Mouse (Mus musculus) embryo, embryonic 9.5 days (tissue): ENCODE measurements around the gene Abi3bp.
A peak's percentile ranks its signal among the peaks of the same experiment; 100 is the strongest.

ENCODE experiments used
- DNase-seq: peaks from one replicate; pipeline ENCODE4 v3.0.0-alpha.2; 2017; ENCODE audit errors: extremely low spot score

Abi3bp gene

GRCm38 (mm10) chr16:56477677-56478574 lies at the start of gene Abi3bp:
Gene Abi3bp, plus strand, starts transcription at chr16:56477878.
- DNase-seq = no peak

- no peak for DNase-seq
Observed at GRCm38 (mm10) chr16:56435293-56436185, 42.1 kb upstream of the Abi3bp start.

DNA sequence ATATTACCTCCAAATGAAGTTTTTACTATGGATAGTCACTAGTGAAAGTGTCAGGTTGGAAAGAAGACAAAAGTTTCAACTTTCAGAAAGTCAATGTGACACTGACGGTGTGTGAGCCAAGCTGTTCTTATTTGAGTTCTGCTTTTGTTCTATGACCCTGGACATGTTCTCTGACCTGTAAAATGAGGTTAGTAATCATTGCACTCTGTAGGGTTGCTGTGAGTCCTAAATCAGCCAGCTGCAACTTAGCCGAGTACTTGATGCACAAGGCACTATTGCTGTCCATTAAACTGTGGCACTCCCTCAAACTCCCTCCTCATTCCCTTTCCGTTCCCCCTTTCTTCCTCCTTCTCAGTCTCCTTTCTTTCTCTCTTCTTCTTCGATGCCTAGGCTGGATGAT lies 37.4 kb upstream of the Abi3bp start:
- DNase-seq = no peak

- DNase-seq = no peak
Observed at GRCm38 (mm10) chr16:56441113-56441512, 36.6 kb upstream of the Abi3bp start.

DNA sequence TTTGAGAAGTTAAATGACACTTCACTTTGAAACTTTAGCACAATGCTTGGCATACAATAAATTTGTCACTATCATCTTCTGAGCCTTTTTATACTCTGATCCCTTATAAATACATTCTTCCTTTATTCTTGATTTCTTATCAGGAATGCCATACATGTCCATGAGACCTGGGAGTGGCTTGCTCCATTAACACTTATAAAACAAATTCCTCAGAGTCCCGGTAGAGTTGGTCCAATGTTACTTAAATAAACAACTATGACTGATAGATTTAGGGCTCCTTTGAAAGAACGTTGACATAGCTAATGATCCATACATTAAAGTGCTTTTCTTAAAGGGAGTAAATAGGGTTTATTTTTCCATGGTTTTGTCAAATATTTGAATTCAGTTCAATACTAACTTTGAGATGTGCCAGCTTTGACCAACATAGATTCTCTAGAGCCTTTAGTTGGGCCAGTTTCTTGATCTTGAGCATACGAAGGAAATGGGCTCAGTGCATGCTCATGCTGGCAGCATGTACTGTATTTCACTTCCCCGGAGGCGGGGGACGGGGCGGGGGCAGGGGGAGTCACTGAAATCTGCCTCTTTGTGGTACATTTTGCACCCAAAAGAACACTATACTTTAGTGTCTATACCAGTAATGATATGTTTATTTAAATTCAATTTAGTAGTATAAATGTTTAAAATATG lies 35.9 kb upstream of the Abi3bp start:
- DNase-seq = no peak

GRCm38 (mm10) chr16:56451482-56451881 lies 26.2 kb upstream of the Abi3bp start:
- DNase-seq = no peak

DNA sequence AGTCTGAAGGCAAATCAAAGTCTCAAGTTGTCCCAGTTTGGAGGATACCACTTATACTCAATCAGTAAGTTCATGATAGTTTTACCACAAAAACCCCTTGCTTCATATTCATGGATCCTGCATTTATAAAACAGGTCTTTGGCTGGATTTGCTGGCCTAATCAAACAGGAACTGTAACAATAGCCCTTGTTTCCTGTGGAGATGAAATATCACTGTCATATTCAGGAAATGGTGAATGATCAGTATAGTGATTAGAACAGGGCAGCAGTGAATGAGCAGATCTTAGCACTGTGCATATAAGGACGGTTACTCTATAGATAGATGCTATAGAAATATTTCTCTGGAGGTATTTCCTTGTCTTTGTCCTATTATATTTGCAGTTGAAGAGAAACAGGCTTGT lies 25.8 kb upstream of the Abi3bp start:
- DNase-seq = no peak

GRCm38 (mm10) chr16:56458052-56458754 lies 19.5 kb upstream of the Abi3bp start:
- no peak for DNase-seq

- DNase-seq = no peak
Observed at GRCm38 (mm10) chr16:56473160-56473559, 4.5 kb upstream of the Abi3bp start.

DNA sequence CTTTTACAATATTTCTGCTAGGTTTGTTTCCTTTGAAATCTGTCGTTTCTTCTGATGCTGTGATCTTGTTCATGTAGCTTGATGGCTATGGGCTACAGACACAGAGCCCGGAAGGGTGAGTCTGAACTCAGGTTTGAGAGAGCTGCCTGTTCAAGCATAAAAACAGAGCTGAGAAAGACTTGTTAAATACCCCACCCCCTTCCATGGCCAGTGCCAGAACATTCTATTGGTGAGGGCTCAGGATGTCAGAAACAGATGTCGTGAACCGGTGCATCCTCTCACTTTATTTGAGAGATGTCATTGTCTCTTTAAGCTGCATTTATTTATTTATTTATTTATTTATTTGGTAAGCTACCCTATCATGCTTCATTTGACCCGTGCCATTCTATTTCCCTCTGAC lies 2.0 kb upstream of the Abi3bp start:
- DNase-seq = no peak

DNA sequence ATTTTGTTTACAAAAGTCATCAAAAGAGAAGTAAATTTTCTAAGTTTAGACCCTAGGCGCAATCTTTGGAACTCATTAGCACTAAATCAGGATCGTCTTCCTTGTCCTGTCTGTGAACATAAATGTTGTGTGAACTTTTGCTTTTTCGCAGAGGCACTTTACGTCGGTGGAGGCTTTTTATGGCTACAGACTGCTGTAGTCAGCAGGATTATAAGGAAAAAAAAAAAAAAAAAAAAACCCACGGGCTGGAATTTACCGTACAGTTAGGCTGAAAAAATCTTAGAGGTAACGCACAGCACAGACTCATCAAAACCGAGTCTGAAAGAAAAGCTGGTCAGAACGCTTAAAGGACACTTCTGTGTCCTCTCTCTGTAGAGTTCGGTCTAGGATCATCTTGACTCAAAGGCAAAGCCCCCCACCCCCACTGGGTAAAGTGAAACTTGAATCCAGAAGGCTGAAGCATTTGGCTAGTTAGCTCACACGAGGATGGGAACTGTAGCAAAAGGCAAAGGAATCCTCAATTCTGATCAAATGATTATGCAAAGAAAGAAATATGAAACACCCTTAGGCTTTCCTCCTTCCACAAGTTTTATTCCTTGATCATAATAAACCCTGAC lies 1.0 kb downstream of the Abi3bp start:
- DNase-seq = peak; percentile 30

DNA sequence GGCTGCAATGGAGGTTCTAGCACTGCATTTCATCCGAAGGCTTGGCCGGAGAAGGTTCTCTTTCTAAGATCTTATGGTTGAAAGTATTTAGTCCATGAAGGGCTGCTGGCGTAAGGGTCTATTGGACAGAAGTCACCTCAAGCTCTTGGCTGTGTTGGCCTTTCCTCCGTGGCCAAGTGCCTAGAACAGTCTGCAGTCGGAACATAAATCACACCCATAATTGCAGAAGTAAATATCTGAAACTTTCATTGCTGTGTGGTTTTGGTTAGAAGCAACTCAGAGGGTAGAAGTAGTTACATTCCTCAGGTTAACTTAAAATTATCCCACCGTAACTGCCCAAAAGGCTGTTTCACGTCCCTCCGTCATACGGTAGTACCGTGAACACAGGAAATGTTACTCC lies 5.8 kb downstream of the Abi3bp start:
- no peak for DNase-seq

DNA sequence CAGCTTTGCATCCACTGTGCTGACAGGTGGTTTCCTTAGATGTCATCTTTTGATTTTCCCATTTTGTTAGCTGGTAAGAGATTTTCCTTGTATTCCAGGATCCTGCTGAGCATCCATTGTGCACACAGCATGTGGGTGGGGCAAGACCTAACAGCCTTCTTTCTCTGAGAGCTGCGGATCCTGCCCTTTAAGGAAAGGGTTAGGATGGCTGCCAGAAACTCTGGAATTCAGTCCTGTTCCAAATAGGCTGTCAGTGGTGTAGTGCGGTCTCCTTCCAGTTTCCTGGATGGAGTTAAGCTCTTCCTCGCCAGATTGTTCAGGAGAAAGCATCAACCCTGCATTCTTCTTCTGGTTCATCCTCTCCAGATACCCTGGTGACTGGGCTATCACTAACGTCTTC lies 8.8 kb downstream of the Abi3bp start:
- DNase-seq = no peak

- DNase-seq = no peak
Observed at GRCm38 (mm10) chr16:56490861-56491260, 13.2 kb downstream of the Abi3bp start.

GRCm38 (mm10) chr16:56495266-56495665 lies 17.6 kb downstream of the Abi3bp start:
- no peak for DNase-seq

- no peak for DNase-seq
Observed at GRCm38 (mm10) chr16:56496743-56497142, 19.1 kb downstream of the Abi3bp start.

- no peak for DNase-seq
Observed at GRCm38 (mm10) chr16:56498680-56499079, 21.0 kb downstream of the Abi3bp start.

- no peak for DNase-seq
Observed at GRCm38 (mm10) chr16:56500441-56500840, 22.8 kb downstream of the Abi3bp start.

DNA sequence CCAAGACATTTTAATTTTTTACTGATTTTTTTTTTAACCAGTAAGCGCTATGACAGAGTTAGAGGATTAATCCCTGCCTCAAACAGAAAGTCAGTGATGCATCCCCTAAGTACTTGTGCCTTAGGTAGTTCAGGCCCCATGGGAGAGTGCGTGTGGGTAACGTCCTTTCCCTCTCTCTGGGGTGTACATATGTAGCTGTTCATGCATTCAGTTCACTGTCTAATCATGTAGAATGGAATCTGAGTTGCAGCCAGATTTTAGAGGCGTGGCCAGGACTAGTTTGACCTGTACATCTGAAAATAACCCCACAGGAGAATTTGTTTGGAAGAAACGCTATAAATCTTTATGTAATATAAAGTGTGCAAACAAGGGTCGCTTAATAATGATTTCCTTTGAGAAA lies 23.4 kb downstream of the Abi3bp start:
- no peak for DNase-seq

DNA sequence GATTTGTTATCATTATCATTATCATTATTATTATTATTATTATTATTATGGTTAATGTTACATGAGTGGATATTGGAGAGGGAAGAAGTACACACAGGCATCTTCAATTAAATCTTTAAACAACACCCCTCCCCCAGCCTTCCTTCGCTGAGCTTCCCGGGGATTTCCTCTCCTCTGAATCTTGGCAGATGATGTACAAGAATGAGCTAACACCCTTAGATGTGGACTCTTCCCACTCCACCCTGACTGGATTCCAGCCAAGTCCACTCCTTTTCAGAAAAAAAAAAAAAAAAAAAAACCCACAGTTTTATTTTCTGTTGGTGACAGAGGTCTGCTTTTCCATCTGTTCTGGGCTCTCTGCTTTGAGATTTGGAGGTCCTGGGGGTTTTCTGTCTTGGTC lies 23.8 kb downstream of the Abi3bp start:
- no peak for DNase-seq

DNA sequence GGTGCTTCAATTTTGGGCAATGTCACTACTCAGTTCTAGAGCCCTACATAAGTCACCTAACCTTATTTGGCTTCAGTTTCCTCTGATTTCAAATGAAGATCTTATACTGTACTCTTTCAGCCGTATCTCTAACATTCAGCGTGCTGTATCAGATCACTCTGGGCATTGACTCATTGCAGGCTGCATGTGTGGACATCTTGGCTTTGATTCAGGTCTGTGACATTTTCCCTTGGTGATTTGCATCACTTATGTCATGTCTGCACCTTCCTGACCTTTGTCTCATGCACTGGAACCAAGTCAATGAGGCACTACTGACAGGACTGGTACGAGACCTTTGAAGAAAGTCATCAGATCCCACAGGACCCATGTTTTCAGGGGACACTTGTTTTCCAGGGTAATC lies 24.5 kb downstream of the Abi3bp start:
- no peak for DNase-seq
